Mouse (Mus musculus): ENCODE results near the gene Ctnnd2.

Ctnnd2 gene

GRCm38 (mm10) chr15:30550956-30551355 is 378.6 kb downstream of the Ctnnd2 start:
- DNase-seq: no peak

- DNase-seq: no peak
Observed at GRCm38 (mm10) chr15:30553910-30554406, 381.6 kb downstream of the Ctnnd2 start.

- DNase-seq: no peak
Observed at GRCm38 (mm10) chr15:30555787-30556186, 383.4 kb downstream of the Ctnnd2 start.

GRCm38 (mm10) chr15:30562375-30562774 is 390.0 kb downstream of the Ctnnd2 start:
- no peak for DNase-seq

- DNase-seq: no peak
Observed at GRCm38 (mm10) chr15:30564594-30564993, 392.2 kb downstream of the Ctnnd2 start.

GRCm38 (mm10) chr15:30570254-30570800 is 397.9 kb downstream of the Ctnnd2 start:
- no peak for DNase-seq

GRCm38 (mm10) chr15:30587446-30587845 is 415.1 kb downstream of the Ctnnd2 start:
- no peak for DNase-seq

- no peak for DNase-seq
Observed at GRCm38 (mm10) chr15:30590865-30591264, 418.5 kb downstream of the Ctnnd2 start.

- no peak for DNase-seq
Observed at GRCm38 (mm10) chr15:30595507-30595906, 423.1 kb downstream of the Ctnnd2 start.

GRCm38 (mm10) chr15:30610613-30611012 is 438.2 kb downstream of the Ctnnd2 start:
- peak; percentile 33 for DNase-seq

GRCm38 (mm10) chr15:30615451-30615850 is 443.1 kb downstream of the Ctnnd2 start:
- no peak for DNase-seq

- no peak for DNase-seq
Observed at GRCm38 (mm10) chr15:30616861-30617260, 444.5 kb downstream of the Ctnnd2 start.

GRCm38 (mm10) chr15:30617932-30618331 is 445.5 kb downstream of the Ctnnd2 start:
- no peak for DNase-seq

- DNase-seq: no peak
Observed at GRCm38 (mm10) chr15:30628524-30628923, 456.1 kb downstream of the Ctnnd2 start.

GRCm38 (mm10) chr15:30632113-30632735 is 459.8 kb downstream of the Ctnnd2 start:
- DNase-seq: no peak

GRCm38 (mm10) chr15:30633917-30634316 is 461.5 kb downstream of the Ctnnd2 start:
- DNase-seq: no peak

- DNase-seq: no peak
Observed at GRCm38 (mm10) chr15:30634522-30634921, 462.1 kb downstream of the Ctnnd2 start.

- DNase-seq: no peak
Observed at GRCm38 (mm10) chr15:30640651-30641050, 468.3 kb downstream of the Ctnnd2 start.

- DNase-seq: no peak
Observed at GRCm38 (mm10) chr15:30645688-30646087, 473.3 kb downstream of the Ctnnd2 start.

- DNase-seq: peak; percentile 18
Observed at GRCm38 (mm10) chr15:30646501-30647431, 474.4 kb downstream of the Ctnnd2 start.

- no peak for DNase-seq
Observed at GRCm38 (mm10) chr15:30647679-30648311, 475.4 kb downstream of the Ctnnd2 start.

GRCm38 (mm10) chr15:30649964-30650363 is 477.6 kb downstream of the Ctnnd2 start:
- DNase-seq: no peak

GRCm38 (mm10) chr15:30655433-30655832 is 483.0 kb downstream of the Ctnnd2 start:
- DNase-seq: no peak

All from thymus, postnatal 14 days (tissue).